Mouse (Mus musculus): ENCODE data around the gene Htr3a. TPM values are rescaled to one million over a fixed set of nuclear protein-coding genes. Genes with fewer than 3 reads are reported as not detected.

Gene Htr3a
- polyA plus RNA-seq, 1 experiment from 2014 or later = 1.3 TPM

DNA sequence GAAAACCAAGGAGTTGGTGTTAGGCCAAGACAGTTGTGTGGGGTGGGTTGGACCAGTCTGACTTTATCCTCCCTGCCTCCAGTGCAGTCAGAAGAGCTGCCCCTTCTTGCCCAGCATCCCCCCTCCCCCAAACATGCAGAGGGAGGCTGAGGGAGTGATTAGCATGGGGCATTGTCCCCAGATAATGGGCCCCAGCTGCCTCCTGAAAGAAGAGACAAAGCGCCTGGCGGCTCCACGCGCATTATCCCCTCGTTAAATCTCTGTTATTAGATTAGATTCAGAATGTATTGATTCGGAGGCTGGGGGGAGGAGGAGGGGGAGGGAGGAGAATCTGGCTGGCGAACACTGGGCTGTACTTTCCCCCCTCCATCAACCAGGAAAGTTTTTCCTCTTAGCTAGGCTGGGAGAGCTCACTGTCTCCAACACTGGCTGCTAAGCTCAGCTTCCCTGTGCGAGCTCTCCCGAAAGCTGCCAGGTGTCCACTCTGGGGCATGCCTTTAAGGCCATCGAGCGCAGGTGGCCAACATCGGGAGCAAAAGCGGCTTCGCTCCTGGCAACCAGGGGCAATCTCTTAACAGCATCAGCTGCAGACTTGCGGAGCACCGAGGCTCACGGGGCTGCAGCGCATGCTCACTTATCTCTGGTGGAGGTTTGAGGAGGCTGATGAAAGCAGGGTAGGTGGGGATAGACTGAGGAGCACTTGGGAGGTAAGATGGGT lies 14.9 kb downstream of the Htr3a start:
- Histone ChIP-seq H3K36me3 (ENCODE audit: control insufficient read depth, insufficient read depth, low read length) (no peaks in the 10 kb centered on the region), H3K4me1 (ENCODE audit: control insufficient read depth, insufficient read depth, low read length) (no peaks in the 10 kb centered on the region), H3K9ac (ENCODE audit: low read length) (no peak overlapping the region), H3K4me3 (replicated peaks; ENCODE audit: low read length) (no peak overlapping the region), H3K27ac (ENCODE audit: low read length) (no peak overlapping the region), H3K4me2 (ENCODE audit: low read depth, low read length) (no peak overlapping the region), H3K27me3 (ENCODE audit: control insufficient read depth, insufficient read depth, low read length) (no peaks in the 10 kb centered on the region), H3K9me3 (replicated peaks; ENCODE audit: control insufficient read depth, low read length) (no peaks in the 10 kb centered on the region)
- ATAC-seq (ENCODE audit: insufficient read depth, low FRiP score) = no peak
- WGBS = 29% methylated on average over 18 of the region's 18 CpGs

DNA sequence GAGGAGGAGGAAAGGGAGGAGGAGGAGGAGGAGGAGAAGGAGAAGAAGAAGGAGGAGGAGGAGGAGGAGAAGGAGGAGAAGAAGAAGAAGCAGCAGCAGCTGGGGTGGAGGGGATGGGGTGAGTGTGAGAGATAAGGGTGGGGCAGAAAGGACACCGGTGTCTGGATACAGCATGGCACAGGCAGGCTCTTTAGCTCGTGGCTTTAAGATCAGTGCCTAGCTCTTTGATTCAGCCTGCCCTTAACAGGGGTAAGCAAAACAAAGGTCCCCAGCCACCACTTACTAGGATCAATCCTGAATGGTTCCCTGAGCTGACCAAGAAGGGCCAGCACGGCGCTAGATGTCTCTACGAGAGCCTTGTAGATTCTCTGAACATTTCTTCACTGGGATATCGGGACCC lies 16.1 kb downstream of the Htr3a start:
- H3K36me3 ChIP-seq (ENCODE audit: control insufficient read depth, insufficient read depth, low read length) = no peaks in the 10 kb centered on the region
- H3K9ac ChIP-seq (ENCODE audit: low read length) = no peak overlapping the region
- H3K27me3 ChIP-seq (ENCODE audit: control insufficient read depth, insufficient read depth, low read length) = no peaks in the 10 kb centered on the region
- H3K4me2 ChIP-seq (ENCODE audit: low read depth, low read length) = no peak overlapping the region
- H3K9me3 ChIP-seq (replicated peaks; ENCODE audit: control insufficient read depth, low read length) = no peaks in the 10 kb centered on the region
- no peak overlapping the region for H3K4me3 ChIP-seq (replicated peaks; ENCODE audit: low read length)
- H3K27ac ChIP-seq (ENCODE audit: low read length) = no peak overlapping the region
- 72% methylated on average over 6 of the region's 6 CpGs for WGBS
- ATAC-seq (ENCODE audit: insufficient read depth, low FRiP score) = no peak
- H3K4me1 ChIP-seq (ENCODE audit: control insufficient read depth, insufficient read depth, low read length) = no peaks in the 10 kb centered on the region

DNA sequence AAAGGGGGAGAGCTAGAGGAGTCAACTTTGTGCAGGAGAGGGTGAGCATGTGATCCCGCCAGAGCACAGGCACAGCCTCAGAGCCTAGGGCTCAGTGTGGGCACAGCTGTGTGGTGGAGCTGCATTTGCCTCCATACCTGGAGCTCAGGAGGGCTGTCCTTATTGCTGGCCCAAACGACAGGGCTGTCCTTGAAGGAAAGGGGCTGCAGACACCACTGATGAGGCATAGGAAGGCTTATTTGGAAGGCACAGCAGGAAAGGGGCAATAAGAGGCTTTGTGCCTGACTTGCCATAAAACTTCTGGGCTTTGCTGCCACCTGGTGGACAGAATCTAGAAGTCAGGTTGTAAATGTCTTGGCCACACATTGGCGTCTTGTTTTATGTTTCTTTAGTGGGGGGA lies 16.9 kb downstream of the Htr3a start:
- no peaks in the 10 kb centered on the region for H3K36me3 ChIP-seq (ENCODE audit: control insufficient read depth, insufficient read depth, low read length)
- ATAC-seq (ENCODE audit: insufficient read depth, low FRiP score) = no peak
- H3K4me1 ChIP-seq (ENCODE audit: control insufficient read depth, insufficient read depth, low read length) = no peaks in the 10 kb centered on the region
- 23% methylated on average over 3 of the region's 3 CpGs for WGBS
- H3K9me3 ChIP-seq (replicated peaks; ENCODE audit: control insufficient read depth, low read length) = no peaks in the 10 kb centered on the region
- H3K9ac ChIP-seq (ENCODE audit: low read length) = no peak overlapping the region
- H3K4me3 ChIP-seq (replicated peaks; ENCODE audit: low read length) = no peak overlapping the region
- no peaks in the 10 kb centered on the region for H3K27me3 ChIP-seq (ENCODE audit: control insufficient read depth, insufficient read depth, low read length)
- no peak overlapping the region for H3K27ac ChIP-seq (ENCODE audit: low read length)
- no peak overlapping the region for H3K4me2 ChIP-seq (ENCODE audit: low read depth, low read length)

DNA sequence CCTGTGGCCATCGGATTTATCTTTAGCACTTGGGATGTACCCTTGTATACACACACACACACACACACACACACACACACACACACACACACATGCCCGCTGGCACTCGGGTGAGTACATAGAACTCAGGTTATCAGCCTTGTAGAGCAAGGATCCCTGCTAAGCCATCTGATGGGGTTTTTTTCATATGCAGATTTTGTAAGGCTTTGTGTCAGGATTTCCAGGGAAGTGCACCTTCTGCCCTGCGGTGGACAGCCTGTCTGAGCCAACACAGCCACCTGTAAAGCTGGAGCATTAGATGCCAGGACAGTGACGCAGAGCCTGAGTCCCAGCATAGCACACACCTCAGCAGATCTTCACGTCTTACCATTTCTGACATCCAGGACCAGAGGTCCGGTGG lies 21.8 kb downstream of the Htr3a start:
- ATAC-seq (ENCODE audit: insufficient read depth, low FRiP score) = no peak
- WGBS = 80% methylated on average over 7 of the region's 7 CpGs
- H3K36me3 ChIP-seq (ENCODE audit: control insufficient read depth, insufficient read depth, low read length) = no peaks in the 10 kb centered on the region
- H3K27ac ChIP-seq (ENCODE audit: low read length) = no peak overlapping the region
- no peaks in the 10 kb centered on the region for H3K4me1 ChIP-seq (ENCODE audit: control insufficient read depth, insufficient read depth, low read length)
- H3K9ac ChIP-seq (ENCODE audit: low read length) = no peak overlapping the region
- H3K4me2 ChIP-seq (ENCODE audit: low read depth, low read length) = no peak overlapping the region
- H3K27me3 ChIP-seq (ENCODE audit: control insufficient read depth, insufficient read depth, low read length) = no peaks in the 10 kb centered on the region
- H3K9me3 ChIP-seq (replicated peaks; ENCODE audit: control insufficient read depth, low read length) = no peaks in the 10 kb centered on the region
- no peak overlapping the region for H3K4me3 ChIP-seq (replicated peaks; ENCODE audit: low read length)

DNA sequence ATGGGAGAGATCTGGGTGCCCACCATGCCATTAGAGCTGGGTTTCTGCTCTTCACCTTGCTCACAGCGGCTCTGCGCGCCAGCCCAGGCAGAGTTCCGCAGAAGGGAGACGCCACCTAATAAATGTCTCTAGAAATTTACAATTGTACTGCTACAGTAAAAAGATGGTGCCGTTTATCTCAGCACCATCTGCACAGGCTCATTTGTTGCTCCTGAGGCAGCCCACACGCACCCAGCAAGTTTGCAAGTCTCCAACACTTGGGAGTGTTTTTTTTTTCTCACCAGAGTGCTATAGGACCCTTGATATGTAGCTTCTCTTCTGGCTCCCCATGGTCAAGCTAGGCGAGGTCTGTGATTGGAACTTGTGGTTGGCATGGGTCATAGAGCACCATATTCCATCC lies 38.0 kb downstream of the Htr3a start:
- no peaks in the 10 kb centered on the region for H3K9me3 ChIP-seq (replicated peaks; ENCODE audit: control insufficient read depth, low read length)
- no peak overlapping the region for H3K4me2 ChIP-seq (ENCODE audit: low read depth, low read length)
- no peak for ATAC-seq (ENCODE audit: insufficient read depth, low FRiP score)
- H3K36me3 ChIP-seq (ENCODE audit: control insufficient read depth, insufficient read depth, low read length) = no peaks in the 10 kb centered on the region
- no peak overlapping the region for H3K27ac ChIP-seq (ENCODE audit: low read length)
- no peaks in the 10 kb centered on the region for H3K27me3 ChIP-seq (ENCODE audit: control insufficient read depth, insufficient read depth, low read length)
- no peak overlapping the region for H3K9ac ChIP-seq (ENCODE audit: low read length)
- H3K4me3 ChIP-seq (replicated peaks; ENCODE audit: low read length) = no peak overlapping the region
- no peaks in the 10 kb centered on the region for H3K4me1 ChIP-seq (ENCODE audit: control insufficient read depth, insufficient read depth, low read length)
- 78% methylated on average over 8 of the region's 8 CpGs for WGBS

DNA sequence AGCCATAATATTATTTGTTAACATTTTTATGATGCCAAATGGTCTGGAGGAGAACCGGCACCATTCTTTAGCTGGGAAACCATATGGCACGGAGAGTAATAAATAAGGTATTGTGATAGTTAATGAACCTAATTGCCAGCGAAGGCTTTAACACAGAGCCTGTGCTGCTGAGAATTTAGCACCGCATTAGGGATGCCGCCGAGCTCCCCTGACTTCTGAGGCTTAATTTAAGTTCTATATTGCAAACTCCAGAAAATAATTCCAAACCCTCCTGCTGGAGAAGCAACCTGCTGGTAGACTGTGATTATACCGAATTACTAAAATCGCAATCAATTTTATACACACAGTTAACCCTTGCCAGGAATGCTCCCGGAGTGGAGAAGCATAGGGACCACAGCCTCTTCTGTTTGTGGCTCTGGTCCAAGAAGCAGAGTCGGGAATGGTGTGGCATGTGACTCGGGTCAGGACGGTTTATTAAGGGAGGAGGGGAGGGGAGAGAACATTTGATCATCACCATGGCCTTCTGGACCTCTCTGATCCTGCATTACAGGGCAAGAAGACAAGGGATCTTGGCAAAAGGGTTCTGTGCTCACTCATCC lies 44.3 kb downstream of the Htr3a start:
- H3K4me1 ChIP-seq (ENCODE audit: control insufficient read depth, insufficient read depth, low read length) = no peaks in the 10 kb centered on the region
- 62% methylated on average over 12 of the region's 12 CpGs for WGBS

DNA sequence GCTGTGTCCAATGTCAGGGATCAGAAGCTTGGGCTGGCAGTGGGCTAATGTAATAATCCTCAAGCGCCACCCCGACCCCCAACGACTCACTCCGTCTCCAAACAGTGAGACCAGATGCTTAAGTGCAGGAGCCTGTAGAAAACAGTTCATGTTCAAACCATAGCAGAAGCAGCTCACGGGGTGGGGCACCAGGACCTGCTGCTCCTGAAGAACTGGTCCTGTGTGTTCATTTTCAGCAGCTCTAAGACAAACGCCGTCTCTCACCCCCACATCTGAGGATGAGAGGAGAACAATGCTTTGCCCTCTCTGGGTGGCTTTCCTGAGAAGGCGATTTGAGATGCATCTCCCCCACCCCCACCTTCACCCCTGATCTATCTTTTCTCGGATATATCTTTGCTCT lies 45.7 kb downstream of the Htr3a start:
- H3K27ac ChIP-seq (ENCODE audit: low read length) = peak overlapping the region; percentile 53; the same call in 1 of the 2 replicates
- H3K4me3 ChIP-seq (replicated peaks; ENCODE audit: low read length) = no peak overlapping the region
- ATAC-seq (ENCODE audit: insufficient read depth, low FRiP score) = peak; percentile 60
- H3K9ac ChIP-seq (ENCODE audit: low read length) = no peak overlapping the region
- 29% methylated on average over 9 of the region's 9 CpGs for WGBS
- H3K4me2 ChIP-seq (ENCODE audit: low read depth, low read length) = peak overlapping the region; percentile 23; the same call in 1 of the 2 replicates
- no peaks in the 10 kb centered on the region; the same call in 1 of the 2 replicates for H3K4me1 ChIP-seq (ENCODE audit: control insufficient read depth, insufficient read depth, low read length)
- no peaks in the 10 kb centered on the region for H3K36me3 ChIP-seq (ENCODE audit: control insufficient read depth, insufficient read depth, low read length)
- no peaks in the 10 kb centered on the region for H3K27me3 ChIP-seq (ENCODE audit: control insufficient read depth, insufficient read depth, low read length)
- no peaks in the 10 kb centered on the region for H3K9me3 ChIP-seq (replicated peaks; ENCODE audit: control insufficient read depth, low read length)

More for the DNA sequence above, 44.3 kb downstream of the Htr3a start:
- H3K27ac ChIP-seq (ENCODE audit: low read length) = no peak overlapping the region
- no peak for ATAC-seq (ENCODE audit: insufficient read depth, low FRiP score)
- H3K4me2 ChIP-seq (ENCODE audit: low read depth, low read length) = no peak overlapping the region
- H3K9me3 ChIP-seq (replicated peaks; ENCODE audit: control insufficient read depth, low read length) = no peaks in the 10 kb centered on the region
- H3K4me3 ChIP-seq (replicated peaks; ENCODE audit: low read length) = no peak overlapping the region
- no peak overlapping the region for H3K9ac ChIP-seq (ENCODE audit: low read length)
- H3K27me3 ChIP-seq (ENCODE audit: control insufficient read depth, insufficient read depth, low read length) = no peaks in the 10 kb centered on the region
- no peaks in the 10 kb centered on the region for H3K36me3 ChIP-seq (ENCODE audit: control insufficient read depth, insufficient read depth, low read length)

DNA sequence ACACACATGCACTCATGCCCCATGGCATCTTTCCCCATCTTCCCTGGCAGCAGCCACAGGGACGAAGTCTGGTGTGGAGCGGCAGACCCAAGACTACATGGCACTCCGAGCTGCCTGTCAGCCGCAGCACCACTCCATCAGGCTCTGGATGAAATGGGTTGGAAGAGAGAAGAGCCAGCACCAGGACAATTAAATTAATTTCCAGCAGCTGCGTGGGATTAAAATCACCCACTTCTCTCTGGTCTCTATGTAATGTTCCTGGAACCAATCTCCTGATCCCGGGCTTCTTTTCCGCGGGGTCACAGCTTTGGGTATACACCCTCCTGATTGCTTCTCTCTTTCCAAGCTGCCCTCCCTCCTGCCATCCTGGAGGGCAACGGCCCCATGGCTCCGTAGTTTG lies 49.4 kb downstream of the Htr3a start:
- Histone ChIP-seq H3K4me1 (ENCODE audit: control insufficient read depth, insufficient read depth, low read length) (no peaks in the 10 kb centered on the region; the same call in 1 of the 2 replicates), H3K4me2 (ENCODE audit: low read depth, low read length) (no peak overlapping the region), H3K27ac (ENCODE audit: low read length) (no peak overlapping the region), H3K4me3 (replicated peaks; ENCODE audit: low read length) (no peak overlapping the region), H3K27me3 (ENCODE audit: control insufficient read depth, insufficient read depth, low read length) (no peaks in the 10 kb centered on the region), H3K9ac (ENCODE audit: low read length) (no peak overlapping the region), H3K9me3 (replicated peaks; ENCODE audit: control insufficient read depth, low read length) (no peaks in the 10 kb centered on the region), H3K36me3 (ENCODE audit: control insufficient read depth, insufficient read depth, low read length) (no peaks in the 10 kb centered on the region)
- WGBS = 91% methylated on average over 10 of the region's 10 CpGs
- no peak for ATAC-seq (ENCODE audit: insufficient read depth, low FRiP score)

DNA sequence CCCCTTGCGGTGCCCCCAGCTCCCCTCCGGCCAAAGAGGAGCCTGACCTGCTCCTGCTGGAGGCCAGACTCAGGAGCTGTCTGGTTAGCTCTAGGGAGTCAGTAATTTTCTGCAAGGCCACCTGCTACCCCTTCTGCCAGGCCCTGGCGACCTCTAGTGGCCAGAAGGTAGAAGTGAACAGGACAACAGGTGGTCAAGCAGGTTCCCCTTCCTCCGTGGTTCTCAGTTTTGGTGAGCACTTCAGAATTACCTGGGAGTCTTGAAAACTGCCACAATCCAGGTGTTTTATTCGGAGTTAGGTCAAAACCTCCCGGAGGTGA lies 50.4 kb downstream of the Htr3a start:
- Histone ChIP-seq H3K27ac (ENCODE audit: low read length) (no peak overlapping the region), H3K9me3 (replicated peaks; ENCODE audit: control insufficient read depth, low read length) (no peaks in the 10 kb centered on the region), H3K9ac (ENCODE audit: low read length) (no peak overlapping the region), H3K36me3 (ENCODE audit: control insufficient read depth, insufficient read depth, low read length) (no peaks in the 10 kb centered on the region), H3K4me3 (replicated peaks; ENCODE audit: low read length) (no peak overlapping the region), H3K4me2 (ENCODE audit: low read depth, low read length) (no peak overlapping the region), H3K27me3 (ENCODE audit: control insufficient read depth, insufficient read depth, low read length) (no peaks in the 10 kb centered on the region), H3K4me1 (ENCODE audit: control insufficient read depth, insufficient read depth, low read length) (no peaks in the 10 kb centered on the region; the same call in 1 of the 2 replicates)
- ATAC-seq (ENCODE audit: insufficient read depth, low FRiP score) = peak; percentile 63
- WGBS = 6% methylated on average over 6 of the region's 6 CpGs

Data from stomach, embryonic 16.5 days (tissue).